Mouse (Mus musculus) c-Kit-positive CD71-negative TER-119-negative erythroid progenitor cells, embryonic 14.5 days (primary cell): ENCODE data around the gene Metap1d.
A peak's percentile ranks its signal among the peaks of the same experiment; 100 is the strongest.

Source experiments
- DNase-seq: peaks from one replicate; pipeline ENCODE4 v3.0.0-alpha.2; 2013; ENCODE audit warnings: low read depth

Metap1d gene

GRCm38 (mm10) chr2:71545401-71545881, 92.4 kb downstream of the Metap1d start:
- no peak for DNase-seq

GRCm38 (mm10) chr2:71545882-71546639, 93.0 kb downstream of the Metap1d start:
- DNase-seq: no peak

GRCm38 (mm10) chr2:71546640-71547071, 93.6 kb downstream of the Metap1d start, which contains the start of gene Dlx2:
TSS of gene Dlx2 (minus strand) at chr2:71546754.
- DNase-seq: no peak

- DNase-seq: peak; percentile 84
These were observed 94.8 kb downstream of the Metap1d start for GRCm38 (mm10) chr2:71547829-71548228.

GRCm38 (mm10) chr2:71550330-71550729, 97.3 kb downstream of the Metap1d start:
- no peak for DNase-seq

- DNase-seq: no peak
These were observed 98.6 kb downstream of the Metap1d start for GRCm38 (mm10) chr2:71551704-71552103.

- DNase-seq: no peak
These were observed 103.0 kb downstream of the Metap1d start for GRCm38 (mm10) chr2:71556071-71556470.

GRCm38 (mm10) chr2:71566466-71566865, 113.4 kb downstream of the Metap1d start:
- no peak for DNase-seq

GRCm38 (mm10) chr2:71573736-71574135, 120.7 kb downstream of the Metap1d start:
- no peak for DNase-seq
